In genomic region chr8:105342768-105343167, GRCm38 (mm10) we compare ENCODE assay signal across 20 mouse cellular contexts. TPM values are rescaled to one million over a fixed set of nuclear protein-coding genes. Genes with fewer than 3 reads are reported as not detected.
"Had no signal": no experiment of that assay in that cellular context is flagged by ENCODE, and none has a peak within 500 bp of the region (broad histone marks: within the 10 kb centered on the region; RNA-seq: fewer than 3 reads in every experiment).

No protein-coding gene starts in this region.

- H3K4me3 ChIP-seq: limb, embryonic 12.5 days; limb, embryonic 15.5 days; midbrain, embryonic 10.5 days; midbrain, embryonic 13.5 days; myocyte; neural tube, embryonic 13.5 days had no signal

- H3K27ac ChIP-seq: limb, embryonic 12.5 days; limb, embryonic 15.5 days; liver, embryonic 14.5 days; midbrain, embryonic 10.5 days; midbrain, embryonic 13.5 days; neural tube, embryonic 13.5 days had no signal

- H3K9me3 ChIP-seq: limb, embryonic 12.5 days; limb, embryonic 15.5 days; midbrain, embryonic 10.5 days; midbrain, embryonic 13.5 days; neural tube, embryonic 13.5 days had no signal

- ATAC-seq: intestine, postnatal 0 days; liver, postnatal 0 days; midbrain, embryonic 13.5 days; midbrain, embryonic 16.5 days had no signal

- H3K27me3 ChIP-seq: limb, embryonic 12.5 days; limb, embryonic 15.5 days had no signal

- H3K9ac ChIP-seq: limb, embryonic 12.5 days; limb, embryonic 15.5 days; liver, embryonic 14.5 days; liver, postnatal 0 days; midbrain, embryonic 13.5 days had no signal

- DNase-seq: kidney, adult 8-10 months; kidney, postnatal 14 days; kidney, postnatal 4 days; left cerebral cortex, postnatal 4 days; liver, postnatal 0 days; lung, postnatal 4 days; thymus, postnatal 25 days had no signal

- H3K36me3 ChIP-seq: midbrain, embryonic 13.5 days; neural tube, embryonic 13.5 days had no signal

- H3K4me2 ChIP-seq: limb, embryonic 12.5 days; limb, embryonic 15.5 days; liver, embryonic 11.5 days; midbrain, embryonic 13.5 days; neural tube, embryonic 13.5 days had no signal

RNA-seq across cellular contexts. Expression of gene Slc9a5, which starts 5.9 kb away (rescaled TPM):
- total RNA-seq: monocyte, adult 5-6 weeks had no signal

RNA-seq across cellular contexts. Expression of gene Plekhg4, which starts 30.3 kb away (rescaled TPM):
- total RNA-seq: megakaryocyte progenitor cell, adult 5-6 weeks; monocyte, adult 5-6 weeks; neutrophil, adult 5-6 weeks had no signal
- polyA plus RNA-seq: liver, embryonic 11.5 days; liver, postnatal 0 days had no signal
